Mouse (Mus musculus) urinary bladder, adult 2 months (tissue): ENCODE measurements around the gene Wnt10a. TPM values are rescaled to one million over a fixed set of nuclear protein-coding genes. Genes with fewer than 3 reads are reported as not detected.
"Not testable (repeated sequence)": the region's sequence is repeated elsewhere in the genome, so short reads cannot be mapped to it uniquely, and the experiment has no call there.

Experiments used
- DNase-seq: peaks from one replicate; pipeline ENCODE4 v3.0.0; 2022; ENCODE audit warnings: low spot score
- polyA plus RNA-seq: library from polyadenylated mRNA; depleted of rRNA; stranded (reverse); fragments of >200 nt; gene quantifications from 2 replicates; pipeline ENCODE4 v1.2.3, GENCODE M21; 2012; rRNA removed

Wnt10a gene
- polyA plus RNA-seq, 1 experiment, result 0.94 TPM

DNA sequence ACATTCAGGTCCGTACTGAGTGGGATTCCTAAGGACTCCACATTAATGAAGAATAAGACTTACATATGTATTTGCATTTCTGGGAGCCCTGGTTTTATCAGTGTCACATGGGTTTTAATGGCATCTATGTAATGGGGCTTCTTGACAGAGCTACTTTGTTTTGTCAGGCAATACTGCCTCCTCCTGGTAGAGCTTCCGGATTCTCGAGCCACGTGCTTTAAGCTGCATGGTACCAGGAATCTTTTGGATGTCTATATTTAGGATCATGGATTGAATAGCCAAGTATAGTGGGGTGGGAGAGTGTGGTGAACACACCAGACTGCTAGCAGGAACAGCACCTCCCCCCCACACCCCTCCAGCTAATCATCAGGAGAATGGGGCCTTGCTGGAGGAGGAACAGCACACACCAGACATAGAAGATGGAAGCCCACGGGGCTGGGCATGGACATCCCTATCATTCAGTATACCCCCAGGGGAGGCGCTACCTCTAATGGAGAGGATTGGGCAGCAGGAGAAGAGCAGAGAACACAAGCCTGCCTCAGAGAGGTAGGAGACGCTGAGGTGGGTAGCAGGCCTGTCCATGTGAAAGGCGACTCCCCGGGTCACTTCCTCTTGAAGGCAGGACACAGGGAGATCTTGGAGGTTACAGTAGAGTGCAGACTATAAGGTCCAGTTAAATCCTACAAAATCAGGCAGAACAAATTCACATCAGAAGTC, 23.8 kb downstream of the Wnt10a start:
- no peak for DNase-seq

- DNase-seq, result not testable (repeated sequence)
Observed at GRCm38 (mm10) chr1:74815965-74816364, 24.6 kb downstream of the Wnt10a start.

DNA sequence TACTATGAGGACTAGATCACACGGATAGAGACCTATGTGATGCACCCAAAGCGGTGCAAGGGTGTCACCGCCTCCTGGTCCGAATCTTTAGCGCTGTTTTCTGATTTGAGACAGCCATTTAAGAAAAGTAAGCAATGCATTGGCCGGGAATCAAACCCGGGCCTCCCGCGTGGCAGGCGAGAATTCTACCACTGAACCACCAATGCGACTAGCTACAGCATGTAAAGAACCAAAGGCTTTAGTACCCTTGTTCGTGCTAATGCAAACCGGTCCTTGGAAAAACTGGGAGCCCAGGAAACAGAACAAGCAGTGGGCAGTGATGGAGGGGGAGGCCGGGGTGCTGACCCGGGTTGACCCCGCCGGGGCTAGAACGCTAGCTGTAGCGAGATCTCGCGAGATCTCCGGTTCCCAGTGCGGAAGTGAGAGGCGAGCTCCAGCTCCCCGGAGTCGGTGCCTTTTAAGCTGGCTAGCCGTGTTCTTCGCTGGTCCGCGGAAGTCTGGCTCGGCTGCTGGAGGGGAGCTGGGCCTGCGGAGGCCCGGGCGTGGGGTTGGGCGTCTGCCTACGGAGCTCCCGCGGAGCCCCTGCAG, 25.4 kb downstream of the Wnt10a start:
- peak; percentile 78 for DNase-seq

GRCm38 (mm10) chr1:74817219-74817618, 25.9 kb downstream of the Wnt10a start:
- no peak for DNase-seq

- no peak for DNase-seq
Observed at GRCm38 (mm10) chr1:74818509-74818908, 27.2 kb downstream of the Wnt10a start.

GRCm38 (mm10) chr1:74823598-74823997, 32.3 kb downstream of the Wnt10a start:
- DNase-seq, result not testable (repeated sequence)

DNA sequence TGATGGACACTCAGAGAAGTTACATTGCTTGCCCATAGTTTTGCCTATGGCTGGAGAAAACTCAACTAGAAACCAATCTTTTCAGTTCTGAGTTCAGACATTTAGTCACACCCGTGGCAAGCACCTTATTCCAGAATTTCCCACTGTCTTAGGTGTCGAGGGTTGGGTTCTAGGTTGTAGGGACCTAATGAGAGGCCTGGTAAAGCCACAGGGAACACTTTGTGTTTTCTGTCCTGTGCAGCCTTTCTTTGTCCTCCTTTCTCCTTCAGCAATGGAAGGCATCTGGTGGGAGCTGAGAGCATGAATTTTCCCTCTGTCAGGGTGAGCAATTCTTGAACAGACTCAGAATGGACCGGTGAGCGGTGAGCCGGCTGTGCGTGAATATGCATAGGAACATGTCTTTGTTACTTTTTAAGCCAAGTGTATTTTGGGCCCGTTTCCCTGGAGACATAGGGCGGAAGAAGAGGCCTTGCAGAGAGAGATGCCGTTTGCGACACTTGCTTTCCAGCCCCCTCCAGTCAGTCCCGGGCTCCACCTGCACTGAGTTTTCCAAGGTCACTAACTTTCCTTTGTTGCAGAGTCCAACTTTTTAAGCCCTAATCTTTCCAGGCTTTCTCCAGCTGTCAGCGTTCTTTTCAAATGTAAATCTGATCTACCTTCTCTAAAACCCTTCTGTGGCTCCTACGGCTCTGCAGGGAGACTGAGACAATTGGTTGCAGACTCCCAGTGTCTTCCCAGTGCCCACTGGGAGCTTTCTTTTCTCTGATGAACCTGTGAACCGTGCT, 33.4 kb downstream of the Wnt10a start:
- DNase-seq, result no peak

- no peak for DNase-seq
Observed at GRCm38 (mm10) chr1:74830061-74830460, 38.7 kb downstream of the Wnt10a start.

- DNase-seq, result no peak
Observed at GRCm38 (mm10) chr1:74833255-74833654, 41.9 kb downstream of the Wnt10a start.

- DNase-seq, result no peak
Observed at GRCm38 (mm10) chr1:74843090-74843489, 51.8 kb downstream of the Wnt10a start.

DNA sequence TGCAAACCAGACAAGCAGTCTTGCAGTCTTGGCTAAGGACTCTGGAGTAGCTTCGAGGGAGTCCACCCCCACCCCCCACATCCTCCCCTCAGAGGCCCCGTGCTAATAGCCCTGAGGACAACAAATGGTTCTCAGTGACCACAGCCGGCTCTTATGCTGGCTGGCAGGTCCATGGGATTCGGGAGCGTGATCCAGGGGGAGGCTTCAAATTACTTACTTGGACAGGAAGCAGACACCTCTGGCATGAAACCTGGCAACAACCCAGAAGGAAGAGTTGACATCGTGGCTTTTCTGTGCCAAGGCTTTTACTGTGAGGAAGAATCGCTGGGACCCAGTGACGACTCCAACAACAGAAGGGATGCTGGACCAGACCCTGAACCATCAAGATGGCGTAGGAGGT, 55.0 kb downstream of the Wnt10a start:
- no peak for DNase-seq

DNA sequence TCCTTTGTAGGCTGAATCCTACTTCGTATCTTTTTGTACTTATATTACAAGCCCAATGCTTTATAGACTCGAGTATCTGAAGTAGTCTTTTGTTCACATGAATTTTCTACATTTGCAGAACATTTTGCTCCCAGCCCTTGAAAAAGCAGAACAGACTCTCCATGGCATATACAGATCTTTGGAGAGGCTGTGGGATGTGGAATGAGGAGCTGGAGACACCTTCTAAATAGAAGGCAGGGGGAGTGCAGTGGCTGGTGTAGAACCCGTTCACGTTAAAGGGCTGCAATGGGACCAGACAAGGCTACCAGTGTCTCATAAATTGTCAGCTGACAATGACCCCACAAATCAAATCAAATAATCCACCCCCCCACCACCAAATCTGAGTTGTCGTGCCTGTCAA, 57.6 kb downstream of the Wnt10a start:
- DNase-seq, result no peak

DNA sequence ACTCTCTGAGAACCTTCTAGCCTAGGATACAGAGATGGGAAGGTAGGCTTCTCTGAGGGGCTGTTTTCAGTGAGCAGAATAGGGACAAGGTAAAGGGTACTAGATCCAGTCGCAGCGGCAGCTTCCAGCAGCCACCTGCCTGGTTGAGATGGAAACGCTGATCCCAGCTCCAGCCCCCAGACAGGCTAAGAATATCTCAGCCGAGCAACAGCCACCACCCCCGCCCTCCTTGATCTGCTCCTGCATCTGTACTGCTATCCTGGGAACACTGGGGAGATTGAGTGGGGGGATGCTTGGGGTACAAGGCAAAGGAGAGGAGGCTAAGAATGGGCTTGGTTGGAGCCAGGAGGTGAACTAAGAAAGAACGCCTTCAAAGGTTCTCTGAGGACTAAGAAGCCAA, 58.9 kb downstream of the Wnt10a start:
- DNase-seq, result no peak

DNA sequence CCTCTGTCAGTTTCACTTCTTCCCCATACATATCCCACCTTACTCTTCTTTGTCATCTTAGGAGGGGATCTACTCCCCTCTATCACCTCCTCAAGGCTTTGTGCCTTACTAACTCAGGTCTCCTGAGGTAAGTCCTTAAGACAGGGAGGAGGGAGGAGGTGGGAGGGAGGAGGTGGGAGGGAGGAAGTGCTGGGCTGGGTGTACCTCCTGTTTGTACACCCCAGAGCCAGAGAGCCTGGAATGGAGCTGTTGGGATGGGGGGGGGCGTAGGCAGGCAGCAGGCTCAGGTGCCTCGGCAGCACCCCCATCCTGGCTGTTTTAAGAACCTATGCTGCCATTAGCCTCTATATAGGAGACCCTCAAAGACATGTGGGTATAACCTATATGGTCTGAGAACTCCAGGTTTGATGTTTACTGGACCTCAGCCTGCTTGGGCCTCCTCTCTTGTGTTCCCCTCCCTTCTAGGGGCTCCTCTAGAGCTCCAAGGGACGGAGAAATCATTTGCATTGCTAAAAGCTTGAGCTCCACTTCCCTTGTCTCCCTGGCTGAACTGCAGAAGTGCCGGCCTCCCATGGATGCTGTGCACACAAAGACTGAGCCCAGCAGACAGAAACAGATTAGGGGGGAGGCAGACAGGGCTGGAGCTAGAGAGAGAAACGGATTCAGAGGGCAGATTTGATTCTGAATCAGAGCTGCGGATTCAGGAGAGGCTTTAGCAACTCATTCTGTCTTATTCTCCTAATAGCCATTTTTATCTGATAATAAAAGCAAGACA, 59.9 kb downstream of the Wnt10a start:
- no peak for DNase-seq

Other genes starting within 250 kb of the Wnt10a start
- gene Plcd4, start 248.6 kb upstream of the Wnt10a start, polyA plus RNA-seq, result 0.30 and 0.47 TPM in 2 replicates
- 5.8 and 6.5 TPM in 2 replicates for gene Usp37, start 247.2 kb upstream of the Wnt10a start, polyA plus RNA-seq
- gene Zfp142, start 203.3 kb upstream of the Wnt10a start, polyA plus RNA-seq, result 9.5 and 11.2 TPM in 2 replicates
- gene Bcs1l, start 203.2 kb upstream of the Wnt10a start, polyA plus RNA-seq, result 19.5 and 21.9 TPM in 2 replicates
- 64.5 and 82.9 TPM in 2 replicates for gene Rnf25, start 190.1 kb upstream of the Wnt10a start, polyA plus RNA-seq
- 1.8 and 2.1 TPM in 2 replicates for gene Stk36, start 190.1 kb upstream of the Wnt10a start, polyA plus RNA-seq
- gene Ttll4, start 129.8 kb upstream of the Wnt10a start, polyA plus RNA-seq, result 13.8 and 15.7 TPM in 2 replicates
- gene Cyp27a1, start 77.9 kb upstream of the Wnt10a start, polyA plus RNA-seq, result 67.0 and 71.9 TPM in 2 replicates
- 0.63 and 0.76 TPM in 2 replicates for gene Prkag3, start 42.3 kb upstream of the Wnt10a start, polyA plus RNA-seq
- gene Wnt6, start 19.6 kb upstream of the Wnt10a start, polyA plus RNA-seq, result 2.3 and 2.6 TPM in 2 replicates
- gene Cdk5r2, start 63.4 kb downstream of the Wnt10a start, polyA plus RNA-seq, result 0.03 and 0.13 TPM in 2 replicates
- not detected in 2 replicates for gene Fev, start 93.9 kb downstream of the Wnt10a start, polyA plus RNA-seq
- gene Cryba2, start 101.6 kb downstream of the Wnt10a start, polyA plus RNA-seq, result not detected in 2 replicates
- 0.01 TPM in 1 of 2 replicates, not detected in the other for gene Cfap65, start 144.1 kb downstream of the Wnt10a start, polyA plus RNA-seq
- 0.16 and 0.21 TPM in 2 replicates for gene Ihh, start 160.2 kb downstream of the Wnt10a start, polyA plus RNA-seq